Mouse (Mus musculus) Patski (cell line): Measurements from ENCODE around the gene Sdccag8. TPM values are rescaled to one million over a fixed set of nuclear protein-coding genes. Genes with fewer than 3 reads are reported as not detected.

ENCODE experiments used
- ATAC-seq: fragments of 100-300 bp; one replicate; pipeline ENCODE4 v1.8.0; 2021
- CTCF ChIA-PET: fragments of 350-600 bp; sonication (Branson Sonifier 250); formaldehyde crosslinking; loops from one replicate; lab custom pipeline; 2022; ENCODE audit warnings: inconsistent platforms; lab: Charles Lee
- POLR2A ChIA-PET: fragments of 350-600 bp; sonication (Branson Sonifier 250); formaldehyde crosslinking; loops from one replicate; lab custom pipeline; 2022; ENCODE audit warnings: antibody characterized with exemption, inconsistent platforms; lab: Charles Lee
- DNase-seq: peaks from one replicate; pipeline ENCODE4 v3.0.0-alpha.2; 2011; ENCODE audit warnings: low read depth, low spot score
- H3K27me3 ChIP-seq: fragments of 371-371 bp; one replicate; pipeline ENCODE4 v1.5.1; 2021
- CTCF ChIP-seq: fragments of 100-300 bp; IDR thresholded peaks from one replicate; pipeline ENCODE4 v1.5.1; 2021
- in situ Hi-C: fragments of 300-500 bp; cut with MboI; formaldehyde crosslinking; loops from 3 replicates; pipeline ENCODE4 v1.11.1; 2018; ENCODE audit warnings: low pct_unique_long_range_greater_than_20kb, mixed read lengths
- polyA plus RNA-seq: library from polyadenylated mRNA; unstranded; gene quantifications from one replicate; pipeline ENCODE4 v1.2.3, GENCODE M21; 2021

Gene Sdccag8
- polyA plus RNA-seq, 1 experiment from 2014 or later, result 25.1 TPM

- no peak for ATAC-seq
- no peak for TF ChIP-seq CTCF
- ChIA-PET POLR2A (interaction anchor here (0.6 kb wide), 1 partner anchor 1374 kb away, joined by 4 read pairs; no protein-coding TSS in a partner anchor), CTCF (interaction anchor here (0.9 to 1.7 kb wide), 3 partner anchors 9 to 18 kb away, joined by 3 to 5 read pairs (median 4); no protein-coding TSS in a partner anchor)
- no peak for DNase-seq
- in situ Hi-C loops, result no loop called here
- H3K27me3 ChIP-seq, result no peaks in the 10 kb centered on the region
Observed at GRCm38 (mm10) chr1:177030669-177031068, 216.2 kb downstream of the Sdccag8 start.

DNA sequence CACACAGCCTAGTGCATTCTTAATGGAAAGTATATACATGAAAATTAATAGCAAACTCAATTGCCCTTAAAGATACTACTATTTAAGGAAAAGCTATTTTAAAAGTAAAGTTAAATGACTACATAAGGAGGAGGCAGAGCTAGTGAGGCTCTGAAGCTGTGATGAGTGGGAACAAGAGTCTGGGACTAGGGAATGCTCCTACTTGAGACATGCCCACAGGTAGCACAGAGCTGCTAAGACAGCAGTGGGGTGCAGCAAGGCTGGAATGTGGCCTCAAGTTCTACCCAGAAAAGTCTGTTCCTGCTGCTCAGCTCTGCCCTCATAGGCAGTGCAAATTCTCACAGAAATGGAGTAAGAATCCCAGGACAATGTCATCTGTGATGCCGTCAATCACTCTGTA lies 216.7 kb downstream of the Sdccag8 start:
- ChIA-PET POLR2A (interaction anchor here (0.6 kb wide), 1 partner anchor 1374 kb away, joined by 4 read pairs; no protein-coding TSS in a partner anchor), CTCF (interaction anchor here (1.0 to 1.7 kb wide), 4 partner anchors 9 to 125 kb away, joined by 3 to 5 read pairs (median 3); no protein-coding TSS in a partner anchor)
- TF ChIP-seq CTCF, result no peak
- ATAC-seq (no peak), DNase-seq (no peak)
- in situ Hi-C loops, result no loop called here
- no peaks in the 10 kb centered on the region for H3K27me3 ChIP-seq

DNA sequence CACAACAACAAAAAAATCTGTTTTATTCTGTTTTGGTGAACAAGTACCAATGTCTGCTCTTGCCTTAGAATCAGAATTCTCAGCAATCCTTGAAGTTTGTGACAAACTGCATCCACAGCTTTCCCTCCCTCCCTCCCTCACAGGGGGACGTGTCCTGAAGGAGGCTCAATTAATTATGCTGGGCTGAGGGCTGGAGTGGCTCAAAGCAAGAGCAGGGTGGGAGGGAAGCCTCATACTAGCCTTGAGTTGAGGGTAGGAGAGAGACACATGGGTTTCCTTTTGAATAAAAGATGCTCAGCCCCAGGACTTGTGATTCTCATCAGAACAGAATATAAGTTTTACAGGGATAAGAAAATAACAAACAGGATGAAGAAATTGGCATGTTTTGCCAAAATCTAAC lies 217.8 kb downstream of the Sdccag8 start:
- TF ChIP-seq CTCF, result no peak
- ChIA-PET CTCF (interaction anchor here (1.1 to 1.6 kb wide), 2 partner anchors 13 to 22 kb away, joined by 3 to 6 read pairs; no protein-coding TSS in a partner anchor), POLR2A (no interaction called here)

GRCm38 (mm10) chr1:177035460-177035859 lies 221.0 kb downstream of the Sdccag8 start:
- CTCF ChIA-PET, result no interaction called here

More for the DNA sequence above, 217.8 kb downstream of the Sdccag8 start:
- ATAC-seq (no peak), DNase-seq (no peak)
- no peaks in the 10 kb centered on the region for H3K27me3 ChIP-seq
- in situ Hi-C loops, result no loop called here

GRCm38 (mm10) chr1:177038383-177038782 lies 223.9 kb downstream of the Sdccag8 start:
- ChIA-PET POLR2A (interaction anchor here (0.6 kb wide), 1 partner anchor 10 kb away, joined by 3 read pairs; no protein-coding TSS in a partner anchor), CTCF (interaction anchor here (0.9 kb wide), 1 partner anchor 10 kb away, joined by 3 read pairs; no protein-coding TSS in a partner anchor)
- in situ Hi-C loops, result no loop called here
- ATAC-seq, result no peak
- no peak for DNase-seq
- no peak for TF ChIP-seq CTCF
- no peaks in the 10 kb centered on the region for H3K27me3 ChIP-seq

More at GRCm38 (mm10) chr1:177035460-177035859, 221.0 kb downstream of the Sdccag8 start:
- TF ChIP-seq CTCF, result no peak
- POLR2A ChIA-PET, result interaction anchor here (1.2 kb wide), 1 partner anchor 17 kb away, joined by 3 read pairs; no protein-coding TSS in a partner anchor
- in situ Hi-C loops, result no loop called here
- no peak for ATAC-seq
- no peaks in the 10 kb centered on the region for H3K27me3 ChIP-seq
- no peak for DNase-seq

GRCm38 (mm10) chr1:177039093-177039674 lies 224.7 kb downstream of the Sdccag8 start:
- POLR2A ChIA-PET, result interaction anchor here (0.6 kb wide), 1 partner anchor 11 kb away, joined by 3 read pairs; no protein-coding TSS in a partner anchor
- ATAC-seq (no peak), DNase-seq (no peak)
- in situ Hi-C loops, result no loop called here
- H3K27me3 ChIP-seq, result no peaks in the 10 kb centered on the region
- CTCF ChIA-PET, result interaction anchor here (0.9 kb wide), 1 partner anchor 11 kb away, joined by 3 read pairs; no protein-coding TSS in a partner anchor
- no peak for TF ChIP-seq CTCF

- in situ Hi-C loops, result no loop called here
- ATAC-seq, result no peak
Observed at GRCm38 (mm10) chr1:177040058-177040457, 225.6 kb downstream of the Sdccag8 start.

DNA sequence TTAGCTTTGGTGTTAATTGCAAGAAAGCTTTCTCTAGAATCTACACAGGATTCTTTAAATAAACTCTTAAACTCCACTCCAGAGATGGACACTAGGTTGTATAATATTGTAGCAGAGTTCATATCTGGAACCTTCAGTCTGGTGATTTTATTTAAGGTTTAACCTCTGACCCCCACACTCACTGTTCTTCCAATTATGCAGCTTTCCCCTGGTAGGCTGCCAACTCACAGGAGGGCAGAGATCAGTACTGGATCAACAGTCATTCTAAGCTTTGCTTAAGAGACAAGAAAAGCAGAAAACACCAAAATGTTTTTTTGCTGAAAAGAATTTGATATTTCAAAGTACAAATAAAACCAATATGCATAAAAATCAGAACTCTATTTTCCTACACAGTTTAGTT lies 231.4 kb downstream of the Sdccag8 start:
- DNase-seq, result no peak
- no peak for ATAC-seq
- no peak for TF ChIP-seq CTCF
- in situ Hi-C loops, result no loop called here
- CTCF ChIA-PET, result interaction anchor here (1.5 to 1.6 kb wide), 2 partner anchors 13 to 15 kb away, joined by 5 to 6 read pairs; no protein-coding TSS in a partner anchor
- H3K27me3 ChIP-seq, result no peaks in the 10 kb centered on the region
- POLR2A ChIA-PET, result interaction anchor here (0.5 kb wide), 1 partner anchor 12 kb away, joined by 3 read pairs; no protein-coding TSS in a partner anchor

More at GRCm38 (mm10) chr1:177040058-177040457, 225.6 kb downstream of the Sdccag8 start:
- TF ChIP-seq CTCF, result no peak
- H3K27me3 ChIP-seq, result no peaks in the 10 kb centered on the region
- ChIA-PET POLR2A (no interaction called here), CTCF (no interaction called here)
- no peak for DNase-seq

DNA sequence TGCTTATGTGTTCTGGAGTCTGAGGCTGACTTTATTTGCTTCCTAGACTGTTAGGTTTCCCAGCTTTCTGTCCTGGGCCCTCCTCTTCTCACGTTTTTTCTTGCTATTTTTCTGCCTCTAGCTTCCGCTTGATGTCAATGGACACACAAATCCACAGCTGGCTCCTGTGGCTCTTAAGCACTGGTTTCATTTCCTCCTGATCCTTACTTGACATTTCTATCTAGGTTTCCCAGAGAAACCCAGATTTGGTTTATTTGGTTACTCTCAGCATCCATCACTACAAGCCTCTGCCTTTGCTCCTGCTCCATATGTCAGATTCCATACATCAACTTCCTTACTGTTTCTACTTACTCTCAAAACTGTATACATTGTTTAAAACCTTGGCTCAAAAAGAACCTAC lies 232.5 kb downstream of the Sdccag8 start:
- TF ChIP-seq CTCF, result no peak
- no peaks in the 10 kb centered on the region for H3K27me3 ChIP-seq
- ATAC-seq (no peak), DNase-seq (no peak)
- CTCF ChIA-PET, result interaction anchor here (0.7 to 1.0 kb wide), 3 partner anchors 57 to 210 kb away, joined by 3 read pairs; no protein-coding TSS in a partner anchor
- POLR2A ChIA-PET, result no interaction called here
- in situ Hi-C loops, result no loop called here

- POLR2A ChIA-PET, result interaction anchor here (0.6 kb wide), 1 partner anchor 34 kb away, joined by 3 read pairs; no protein-coding TSS in a partner anchor
- in situ Hi-C loops, result no loop called here
- TF ChIP-seq CTCF, result no peak
- H3K27me3 ChIP-seq, result no peaks in the 10 kb centered on the region
- DNase-seq (no peak), ATAC-seq (no peak)
- CTCF ChIA-PET, result no interaction called here
Observed at GRCm38 (mm10) chr1:177048773-177049172, 234.3 kb downstream of the Sdccag8 start.
